Mouse (Mus musculus) CH12.LX (cell line): ENCODE measurements around the gene Triobp. TPM values are rescaled to one million over a fixed set of nuclear protein-coding genes. Genes with fewer than 3 reads are reported as not detected.

Experiments used
- DNase-seq: peaks from one replicate; pipeline ENCODE4 v3.0.0-alpha.2; 2013; ENCODE audit errors: extremely low read depth
- H3K27ac ChIP-seq: 2 replicates; pipeline ENCODE4 v1.5.1; 2012; ENCODE audit warnings: low read depth, mild to moderate bottlenecking, control low read depth, moderate library complexity; ENCODE audit not compliant: insufficient read depth
- H3K27me3 ChIP-seq: replicated peaks from 2 replicates; pipeline ENCODE3; 2012; ENCODE audit warnings: inconsistent platforms
- H3K36me3 ChIP-seq, 2 experiments: replicated peaks in 1 of 2; 2 replicates each; pipeline versions ENCODE3 to v1.6.1; 2012; ENCODE audit warnings: inconsistent platforms in 1 of 2, low read length in 1 of 2, mild to moderate bottlenecking in 1 of 2, mixed read lengths in 1 of 2, moderate library complexity in 1 of 2; ENCODE audit not compliant: control insufficient read depth in 1 of 2, insufficient read depth in 1 of 2
- H3K4me1 ChIP-seq, 2 experiments: 2 replicates each; pipeline ENCODE4 v1.6.1; 2012; ENCODE audit warnings: inconsistent platforms in 1 of 2, moderate library complexity in 1 of 2; ENCODE audit not compliant: insufficient read depth in 2 of 2, control insufficient read depth in 1 of 2
- H3K4me2 ChIP-seq: 2 replicates; pipeline ENCODE4 v1.6.1; 2012; ENCODE audit warnings: low read depth, mild to moderate bottlenecking, control low read depth; ENCODE audit not compliant: poor library complexity, insufficient read depth, severe bottlenecking
- H3K4me3 ChIP-seq, 3 experiments: fragments of 150-350 bp in 1 of 3; sonication (generic) in 1 of 3; replicated peaks in 1 of 3; 2 replicates each; pipeline versions ENCODE3 to v1.5.1; 2011 to 2012; ENCODE audit warnings: low read depth in 2 of 3, low read length in 2 of 3, mild to moderate bottlenecking in 2 of 3, moderate library complexity in 2 of 3, control low read depth in 1 of 3, improper control_type of control experiment in 1 of 3, inconsistent platforms in 1 of 3, mixed read lengths in 1 of 3; ENCODE audit not compliant: poor library complexity in 1 of 3
- H3K79me2 ChIP-seq: replicated peaks from 2 replicates; pipeline ENCODE4 v1.6.1; 2012; ENCODE audit warnings: mild to moderate bottlenecking, moderate library complexity; ENCODE audit not compliant: control insufficient read depth, poor library complexity, insufficient read depth, severe bottlenecking; ENCODE audit errors: extremely low read depth
- H3K9ac ChIP-seq: 2 replicates; pipeline ENCODE4 v1.6.1; 2012; ENCODE audit warnings: low read depth, mild to moderate bottlenecking, control low read depth, moderate library complexity; ENCODE audit not compliant: insufficient read depth
- H3K9me3 ChIP-seq: replicated peaks from 2 replicates; pipeline ENCODE3; 2012; ENCODE audit warnings: low read length, inconsistent platforms, mixed read lengths
- BHLHE40 ChIP-seq: IDR thresholded peaks from 2 replicates; pipeline ENCODE4 v1.6.1; 2011; ENCODE audit warnings: mild to moderate bottlenecking, low read depth, low read length, improper control_type of control experiment
- CHD2 ChIP-seq: IDR thresholded peaks from 2 replicates; pipeline ENCODE4 v1.6.1; 2011; ENCODE audit warnings: low read length, improper control_type of control experiment
- E2F4 ChIP-seq: IDR thresholded peaks from 2 replicates; pipeline ENCODE4 v1.6.1; 2011; ENCODE audit warnings: low read depth, low read length, improper control_type of control experiment; ENCODE audit not compliant: insufficient replicate concordance
- ETS1 ChIP-seq: conservative IDR thresholded peaks from 2 replicates; pipeline ENCODE4 v1.6.1; 2012; ENCODE audit warnings: low read depth, mild to moderate bottlenecking, inconsistent platforms, low read length, improper control_type of control experiment, moderate library complexity
- IRF4 ChIP-seq: IDR thresholded peaks from 2 replicates; pipeline ENCODE4 v1.6.1; 2014; ENCODE audit warnings: low read depth, mild to moderate bottlenecking, inconsistent platforms, low read length, improper control_type of control experiment
- JUN ChIP-seq: IDR thresholded peaks from 2 replicates; pipeline ENCODE4 v1.6.1; 2011; ENCODE audit warnings: low read depth, mild to moderate bottlenecking, low read length, improper control_type of control experiment, moderate library complexity; ENCODE audit not compliant: insufficient read depth
- MAFK ChIP-seq: IDR thresholded peaks from 2 replicates; pipeline ENCODE4 v1.6.1; 2011; ENCODE audit warnings: low read length, improper control_type of control experiment; ENCODE audit not compliant: insufficient replicate concordance
- MAX ChIP-seq: IDR thresholded peaks from 2 replicates; pipeline ENCODE4 v1.6.1; 2011; ENCODE audit warnings: low read length, improper control_type of control experiment
- MAZ ChIP-seq: IDR thresholded peaks from 2 replicates; pipeline ENCODE4 v1.6.1; 2012; ENCODE audit warnings: low read depth, mild to moderate bottlenecking, inconsistent platforms, low read length, improper control_type of control experiment, moderate library complexity
- NELFE ChIP-seq: IDR thresholded peaks from 2 replicates; pipeline ENCODE4 v1.6.1; 2011; ENCODE audit warnings: low read depth, low read length, improper control_type of control experiment
- PAX5 ChIP-seq: IDR thresholded peaks from 2 replicates; pipeline ENCODE4 v1.6.1; 2012; ENCODE audit warnings: low read length, inconsistent platforms, mixed read lengths
- TCF12 ChIP-seq: IDR thresholded peaks from 2 replicates; pipeline ENCODE4 v1.6.1; 2014; ENCODE audit warnings: low read depth, mild to moderate bottlenecking, inconsistent platforms, low read length, improper control_type of control experiment
- USF1 ChIP-seq: IDR thresholded peaks from 2 replicates; pipeline ENCODE4 v1.6.1; 2014; ENCODE audit warnings: low read depth, mild to moderate bottlenecking, inconsistent platforms, low read length, improper control_type of control experiment
- dilution Hi-C: fragments of 300-500 bp; cut with MboI; formaldehyde crosslinking; loops from 2 replicates; pipeline ENCODE4 v1.14.3; 2020; ENCODE audit warnings: low sequenced_read_pairs; ENCODE audit not compliant: extremely low pct_unique_long_range_greater_than_20kb, extremely low pct_ligation_motif_present
- in situ Hi-C: fragments of 300-500 bp; cut with MboI; formaldehyde crosslinking; loops from 3 replicates; pipeline ENCODE4 v1.14.3; 2019; ENCODE audit warnings: low sequenced_read_pairs, low pct_ligation_motif_present, low pct_unique_long_range_greater_than_20kb, mixed read lengths
- polyA plus RNA-seq: library from polyadenylated mRNA; unstranded; fragments of >175 nt; gene quantifications from 2 replicates; pipeline ENCODE4 v1.2.1, GENCODE M21; 2012; ENCODE audit warnings: low read depth; ENCODE audit not compliant: insufficient read length
- total RNA-seq, 2 experiments: library from RNA; depleted of rRNA; stranded (reverse); fragments of 300-350 nt in 1 of 2; fragments of >200 nt in 1 of 2; gene quantifications; 2 replicates each; pipeline ENCODE4 v1.2.3; 2012 to 2014

Triobp gene
- total and polyA plus RNA-seq, 3 experiments = 11.5 to 31.0 (median 25.5) TPM

DNA sequence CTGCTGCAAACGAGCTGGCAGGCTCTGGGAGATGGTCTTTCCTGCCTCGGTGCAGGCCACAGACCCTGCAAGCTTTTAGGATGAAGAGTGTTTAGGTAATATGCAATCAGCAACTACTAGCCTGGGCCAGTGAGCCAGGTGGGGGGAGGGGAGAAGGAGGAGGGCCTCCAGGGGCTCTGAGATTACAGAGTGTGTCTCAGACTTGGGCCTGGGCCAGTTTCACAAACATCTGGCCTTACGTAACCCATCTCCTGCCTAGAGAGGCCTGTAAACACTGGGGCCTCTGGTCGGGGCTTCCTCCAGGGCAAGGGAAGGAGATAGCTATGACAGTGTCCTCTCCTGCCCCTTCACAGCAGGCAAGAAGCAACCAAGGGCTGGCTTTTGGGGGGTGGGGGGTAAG, 31.4 kb downstream of the Triobp start:
- H3K9me3 ChIP-seq = no peaks in the 10 kb centered on the region
- in situ Hi-C loops = no loop called here
- TF ChIP-seq MAZ (0 out of 2 replicates have a peak, but pooled peaks have one; percentile 8), PAX5 (no peak), BHLHE40 (peak; percentile 33; the same call in 1 of the 2 replicates), MAFK (no peak), JUN (no peak), NELFE (no peak), TCF12 (no peak), USF1 (no peak), MAX (no peak), IRF4 (peak; percentile 49; the same call in 1 of the 2 replicates), ETS1 (peak; percentile 52; the same call in 1 of the 2 replicates), CHD2 (peak; percentile 65)
- dilution Hi-C loops = no loop called here
- H3K27ac ChIP-seq = no peak overlapping the region
- no peaks in the 10 kb centered on the region for H3K36me3 ChIP-seq
- no peak for DNase-seq
- no peak overlapping the region for H3K4me2 ChIP-seq
- H3K79me2 ChIP-seq = no peaks in the 10 kb centered on the region
- H3K9ac ChIP-seq = no peak overlapping the region
- no peak overlapping the region for H3K4me3 ChIP-seq
- H3K4me1 ChIP-seq = peaks cover 16 to 30% of the 10 kb centered on the region in 2 experiments
- peaks cover 32% of the 10 kb centered on the region for H3K27me3 ChIP-seq

DNA sequence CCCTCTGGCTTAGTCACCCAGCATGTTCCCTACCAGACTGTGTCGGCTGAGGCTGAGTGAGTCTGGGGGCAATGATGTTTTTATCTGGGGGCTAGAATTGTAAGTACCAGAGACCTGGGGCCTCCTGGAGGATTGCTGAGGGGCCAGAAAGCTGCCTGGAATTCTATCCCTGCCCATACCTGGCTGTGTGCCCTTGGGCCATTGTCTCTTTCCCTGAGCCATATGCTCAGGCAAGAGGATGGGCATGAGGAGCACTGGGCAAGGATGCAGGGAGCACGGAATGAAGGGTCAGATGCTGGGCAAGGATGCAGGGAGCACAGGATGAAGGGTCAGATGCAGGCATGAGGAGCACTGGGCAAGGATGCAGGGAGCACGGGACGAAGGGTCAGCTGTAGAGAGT, 32.6 kb downstream of the Triobp start:
- no peak for DNase-seq
- Histone ChIP-seq H3K4me3 (no peak overlapping the region), H3K36me3 (no peaks in the 10 kb centered on the region), H3K9me3 (no peaks in the 10 kb centered on the region), H3K79me2 (peaks cover 6% of the 10 kb centered on the region; the same call in 1 of the 2 replicates), H3K27me3 (peaks cover 21% of the 10 kb centered on the region), H3K4me1 (peaks cover 26 to 42% of the 10 kb centered on the region in 2 experiments)
- in situ Hi-C loops = no loop called here
- dilution Hi-C loops = no loop called here
- TF ChIP-seq E2F4 = no peak
- TF ChIP-seq, all 38 proteins: peak for 0
- Histone ChIP-seq H3K27ac (no peak overlapping the region), H3K4me2 (no peak overlapping the region), H3K9ac (no peak overlapping the region)
